Mouse (Mus musculus) hindbrain, embryonic 15.5 days (tissue): ENCODE data around the gene Ankfn1. TPM values are rescaled to one million over a fixed set of nuclear protein-coding genes. Genes with fewer than 3 reads are reported as not detected.

ENCODE experiments used
- ATAC-seq: fragments of 200-750 bp; cut with Nextera tagmentation; 2 replicates; pipeline ENCODE4 v1.8.0; 2017; ENCODE audit warnings: low read depth, moderate number of reproducible peaks, moderate TSS enrichment; ENCODE audit not compliant: low FRiP score
- H3K27ac ChIP-seq: fragments of 300-500 bp; sonication (generic); replicated peaks from 2 replicates; pipeline ENCODE4 v1.5.1; 2015; ENCODE audit warnings: mild to moderate bottlenecking, inconsistent platforms
- H3K27me3 ChIP-seq: fragments of 300-500 bp; sonication (generic); 2 replicates; pipeline ENCODE4 v1.6.1; 2015; ENCODE audit warnings: control low read depth, inconsistent platforms
- H3K36me3 ChIP-seq: fragments of 300-500 bp; sonication (generic); 2 replicates; pipeline ENCODE4 v1.6.1; 2015; ENCODE audit warnings: control low read depth, inconsistent platforms
- H3K4me1 ChIP-seq: fragments of 300-500 bp; sonication (generic); replicated peaks from 2 replicates; pipeline ENCODE4 v1.6.1; 2015; ENCODE audit warnings: control low read depth, inconsistent platforms
- H3K4me2 ChIP-seq: fragments of 300-500 bp; sonication (generic); 2 replicates; pipeline ENCODE4 v1.6.1; 2015; ENCODE audit warnings: moderate library complexity, mild to moderate bottlenecking, inconsistent platforms
- H3K4me3 ChIP-seq: fragments of 300-500 bp; sonication (generic); 2 replicates; pipeline ENCODE4 v1.5.1; 2015; ENCODE audit warnings: mild to moderate bottlenecking, inconsistent platforms
- H3K9ac ChIP-seq: fragments of 300-500 bp; sonication (generic); 2 replicates; pipeline ENCODE4 v1.6.1; 2015; ENCODE audit warnings: inconsistent platforms
- H3K9me3 ChIP-seq: fragments of 300-500 bp; sonication (generic); 2 replicates; pipeline ENCODE4 v1.6.1; 2016; ENCODE audit warnings: control low read depth, inconsistent platforms
- WGBS: fragments of 180-500 bp; shearing (Covaris S2); methylation state at CpG from one replicate; pipeline ENCODE4 v1.1.7; 2015; 5-methylcytosine and 5-hydroxymethylcytosine counted together
- polyA plus RNA-seq: library from polyadenylated mRNA; unstranded; fragments of >200 nt; fragmentation: Nextera tagmentation; extraction: Ambion mirVana; gene quantifications from 2 replicates; pipeline ENCODE4 v1.2.1, GENCODE M21; 2015

The Ankfn1 gene
- polyA plus RNA-seq, 1 experiment from 2014 or later = 4.2 TPM

- H3K36me3 ChIP-seq = no peaks in the 10 kb centered on the region
- no peaks in the 10 kb centered on the region for H3K4me1 ChIP-seq
- H3K4me2 ChIP-seq = no peak overlapping the region
- H3K27me3 ChIP-seq = no peaks in the 10 kb centered on the region
- H3K4me3 ChIP-seq = no peak overlapping the region
- H3K9me3 ChIP-seq = no peaks in the 10 kb centered on the region
- no peak for ATAC-seq
- 86% methylated on average over 11 of the region's 11 CpGs for WGBS
- H3K27ac ChIP-seq = no peak overlapping the region
- no peak overlapping the region for H3K9ac ChIP-seq
Measured at GRCm38 (mm10) chr11:89551441-89551840, 226.0 kb downstream of the Ankfn1 start.

- ATAC-seq = no peak
- H3K36me3 ChIP-seq = no peaks in the 10 kb centered on the region
- H3K4me1 ChIP-seq = no peaks in the 10 kb centered on the region
- H3K9ac ChIP-seq = no peak overlapping the region
- H3K4me3 ChIP-seq = no peak overlapping the region
- WGBS = 89% methylated on average over 3 of the region's 3 CpGs
- H3K27ac ChIP-seq = no peak overlapping the region
- H3K4me2 ChIP-seq = no peak overlapping the region
- H3K9me3 ChIP-seq = no peaks in the 10 kb centered on the region
- H3K27me3 ChIP-seq = no peaks in the 10 kb centered on the region
Measured at GRCm38 (mm10) chr11:89550921-89551320, 226.5 kb downstream of the Ankfn1 start.

GRCm38 (mm10) chr11:89548786-89549185 lies 228.7 kb downstream of the Ankfn1 start:
- no peaks in the 10 kb centered on the region for H3K36me3 ChIP-seq
- no peak overlapping the region for H3K4me2 ChIP-seq
- ATAC-seq = no peak
- H3K4me3 ChIP-seq = no peak overlapping the region
- H3K4me1 ChIP-seq = peaks cover 12% of the 10 kb centered on the region
- no peaks in the 10 kb centered on the region for H3K27me3 ChIP-seq
- H3K9me3 ChIP-seq = no peaks in the 10 kb centered on the region
- H3K27ac ChIP-seq = no peak overlapping the region
- 49% methylated on average over 4 of the region's 4 CpGs for WGBS
- H3K9ac ChIP-seq = no peak overlapping the region

- no peaks in the 10 kb centered on the region; the same call in 1 of the 2 replicates for H3K9me3 ChIP-seq
- H3K4me2 ChIP-seq = no peak overlapping the region
- H3K4me3 ChIP-seq = no peak overlapping the region
- no peak overlapping the region for H3K9ac ChIP-seq
- ATAC-seq = no peak
- peaks cover 12% of the 10 kb centered on the region for H3K4me1 ChIP-seq
- H3K36me3 ChIP-seq = no peaks in the 10 kb centered on the region
- no peak overlapping the region for H3K27ac ChIP-seq
- 45% methylated on average over 7 of the region's 7 CpGs for WGBS
- H3K27me3 ChIP-seq = no peaks in the 10 kb centered on the region
Measured at GRCm38 (mm10) chr11:89546164-89546563, 231.3 kb downstream of the Ankfn1 start.

- Histone ChIP-seq H3K9me3 (no peaks in the 10 kb centered on the region; the same call in 1 of the 2 replicates), H3K27me3 (no peaks in the 10 kb centered on the region), H3K4me3 (peak overlapping the region; percentile 6; the same call in 1 of the 2 replicates), H3K9ac (no peak overlapping the region), H3K4me2 (peak overlapping the region; percentile 44), H3K27ac (no peak overlapping the region), H3K36me3 (no peaks in the 10 kb centered on the region), H3K4me1 (peaks cover 12% of the 10 kb centered on the region)
- 3% methylated on average over 29 of the region's 29 CpGs for WGBS
- no peak for ATAC-seq
Measured at GRCm38 (mm10) chr11:89544856-89545817, 232.3 kb downstream of the Ankfn1 start.

- Histone ChIP-seq H3K4me1 (0 out of 2 replicates have a peak, but pooled peaks cover 3% of the 10 kb centered on the region), H3K4me2 (no peak overlapping the region), H3K9ac (no peak overlapping the region), H3K36me3 (no peaks in the 10 kb centered on the region), H3K27ac (no peak overlapping the region), H3K27me3 (no peaks in the 10 kb centered on the region), H3K9me3 (no peaks in the 10 kb centered on the region; the same call in 1 of the 2 replicates), H3K4me3 (no peak overlapping the region)
- no peak for ATAC-seq
- WGBS = 67% methylated on average over 8 of the region's 8 CpGs
Measured at GRCm38 (mm10) chr11:89538376-89538775, 239.1 kb downstream of the Ankfn1 start.

- no peak overlapping the region for H3K27ac ChIP-seq
- no peaks in the 10 kb centered on the region for H3K27me3 ChIP-seq
- no peak overlapping the region for H3K4me2 ChIP-seq
- H3K4me3 ChIP-seq = no peak overlapping the region
- H3K36me3 ChIP-seq = no peaks in the 10 kb centered on the region
- no peak for ATAC-seq
- no peak overlapping the region for H3K9ac ChIP-seq
- H3K4me1 ChIP-seq = no peaks in the 10 kb centered on the region
- WGBS = 57% methylated on average over 4 of the region's 4 CpGs
- no peaks in the 10 kb centered on the region for H3K9me3 ChIP-seq
Measured at GRCm38 (mm10) chr11:89527800-89528430, 249.5 kb downstream of the Ankfn1 start.

- H3K4me3 ChIP-seq = no peak overlapping the region
- no peak overlapping the region for H3K27ac ChIP-seq
- H3K4me1 ChIP-seq = peaks cover 7% of the 10 kb centered on the region; the same call in 1 of the 2 replicates
- no peaks in the 10 kb centered on the region for H3K36me3 ChIP-seq
- H3K9me3 ChIP-seq = no peaks in the 10 kb centered on the region
- no peak overlapping the region for H3K9ac ChIP-seq
- ATAC-seq = no peak
- H3K27me3 ChIP-seq = no peaks in the 10 kb centered on the region
- peak overlapping the region; percentile 23; the same call in 1 of the 2 replicates for H3K4me2 ChIP-seq
- WGBS = 47% methylated on average over 9 of the region's 9 CpGs
Measured at GRCm38 (mm10) chr11:89515501-89515901, 262.0 kb downstream of the Ankfn1 start.

- no peak for ATAC-seq
- H3K9me3 ChIP-seq = no peaks in the 10 kb centered on the region
- H3K4me2 ChIP-seq = no peak overlapping the region
- no peaks in the 10 kb centered on the region for H3K36me3 ChIP-seq
- no peak overlapping the region for H3K4me3 ChIP-seq
- no peaks in the 10 kb centered on the region for H3K27me3 ChIP-seq
- peaks cover 17% of the 10 kb centered on the region for H3K4me1 ChIP-seq
- H3K27ac ChIP-seq = no peak overlapping the region
- 15% methylated on average over 11 of the region's 11 CpGs for WGBS
- no peak overlapping the region for H3K9ac ChIP-seq
Measured at GRCm38 (mm10) chr11:89508675-89509324, 268.7 kb downstream of the Ankfn1 start.

- Histone ChIP-seq H3K4me1 (peaks cover 18% of the 10 kb centered on the region), H3K27me3 (no peaks in the 10 kb centered on the region), H3K9me3 (no peaks in the 10 kb centered on the region), H3K36me3 (no peaks in the 10 kb centered on the region), H3K27ac (no peak overlapping the region), H3K4me2 (0 out of 2 replicates have a peak overlapping the region, but pooled peaks have one; percentile 16), H3K9ac (no peak overlapping the region), H3K4me3 (no peak overlapping the region)
- 0 out of 2 replicates have a peak, but pooled peaks have one; percentile 54 for ATAC-seq
- WGBS = 33% methylated on average over 11 of the region's 11 CpGs
Measured at GRCm38 (mm10) chr11:89506595-89507245, 270.7 kb downstream of the Ankfn1 start.

- WGBS = 81% methylated on average over 7 of the region's 7 CpGs
Measured at GRCm38 (mm10) chr11:89505046-89505445, 272.4 kb downstream of the Ankfn1 start.

More at GRCm38 (mm10) chr11:89505046-89505445, 272.4 kb downstream of the Ankfn1 start:
- Histone ChIP-seq H3K27ac (no peak overlapping the region), H3K4me1 (peaks cover 19% of the 10 kb centered on the region), H3K27me3 (no peaks in the 10 kb centered on the region), H3K4me2 (no peak overlapping the region), H3K9ac (no peak overlapping the region), H3K9me3 (no peaks in the 10 kb centered on the region), H3K36me3 (no peaks in the 10 kb centered on the region), H3K4me3 (no peak overlapping the region)
- no peak for ATAC-seq
